ENCODE assay signal across 25 mouse cellular contexts in genomic region chr17:15193831-15194230, GRCm38 (mm10).
A peak's percentile ranks its signal among the peaks of the same experiment; 100 is the strongest.
DNase-seq lines count a peak whose midpoint lies in the region; ATAC-seq lines count a peak whose summit lies in the region.
"Had no signal": no experiment of that assay in that cellular context is flagged by ENCODE, and none has a peak within 500 bp of the region (broad histone marks: within the 10 kb centered on the region; RNA-seq: fewer than 3 reads in every experiment).

No protein-coding gene starts in this region.

- peak; percentile 13 for DNase-seq in embryonic facial prominence, embryonic 11.5 days (ENCODE audit: low spot score)
- DNase-seq in embryonic facial prominence, embryonic 10.5 days (ENCODE audit: low spot score): no peak
- DNase-seq in layer of hippocampus, adult 8-10 months (ENCODE audit: low spot score in 2 of 2): peak; percentile 50 to 51
- DNase-seq in layer of hippocampus, postnatal 25 days (ENCODE audit: extremely low spot score in 1 of 2, low spot score in 1 of 2): no peak
- no peak for DNase-seq in kidney, postnatal 4 days
- DNase-seq in right cerebral cortex, postnatal 25 days: no peak
- DNase-seq: cerebellum, adult 11 months; cerebellum, postnatal 25 days; heart, adult 2 months; kidney, adult 11 months; lung, postnatal 10 days; thymus, postnatal 25 days had no signal

- H3K4me3 ChIP-seq in embryonic facial prominence, embryonic 11.5 days (ENCODE audit: low read depth, low read length): no peak overlapping the region
- H3K4me3 ChIP-seq in embryonic facial prominence, embryonic 10.5 days: no peak overlapping the region
- no peak overlapping the region for H3K4me3 ChIP-seq in embryonic facial prominence, embryonic 15.5 days (replicated peaks)
- no peak overlapping the region for H3K4me3 ChIP-seq in stomach, embryonic 15.5 days (replicated peaks)
- H3K4me3 ChIP-seq: embryonic facial prominence, embryonic 12.5 days; heart, adult 2 months; heart, embryonic 15.5 days; left cerebral cortex, adult 2 months; limb, embryonic 12.5 days; liver, embryonic 15.5 days; megakaryocyte, embryonic 14.5 days; neural tube, embryonic 12.5 days had no signal

- H3K9ac ChIP-seq in embryonic facial prominence, embryonic 11.5 days (replicated peaks; ENCODE audit: low read length): no peak overlapping the region
- H3K9ac ChIP-seq in embryonic facial prominence, embryonic 15.5 days: no peak overlapping the region
- no peak overlapping the region for H3K9ac ChIP-seq in stomach, embryonic 15.5 days
- H3K9ac ChIP-seq: embryonic facial prominence, embryonic 12.5 days; heart, embryonic 15.5 days; limb, embryonic 12.5 days; liver, embryonic 15.5 days; neural tube, embryonic 12.5 days had no signal

- H3K27me3 ChIP-seq in embryonic facial prominence, embryonic 11.5 days (ENCODE audit: control insufficient read depth, insufficient read depth, low read length): no peaks in the 10 kb centered on the region
- H3K27me3 ChIP-seq in embryonic facial prominence, embryonic 10.5 days (replicated peaks; ENCODE audit: low read depth, poor library complexity, severe bottlenecking): peaks cover 24% of the 10 kb centered on the region
- no peaks in the 10 kb centered on the region for H3K27me3 ChIP-seq in embryonic facial prominence, embryonic 15.5 days
- no peaks in the 10 kb centered on the region; the same call in 1 of the 2 replicates for H3K27me3 ChIP-seq in stomach, embryonic 15.5 days (replicated peaks)
- H3K27me3 ChIP-seq: embryonic facial prominence, embryonic 12.5 days; limb, embryonic 12.5 days; neural tube, embryonic 12.5 days had no signal

- H3K4me1 ChIP-seq in embryonic facial prominence, embryonic 11.5 days (ENCODE audit: control insufficient read depth, insufficient read depth, low read length): 0 out of 2 replicates have a peak, but pooled peaks cover 3% of the 10 kb centered on the region
- peaks cover 47% of the 10 kb centered on the region for H3K4me1 ChIP-seq in embryonic facial prominence, embryonic 10.5 days
- peaks cover 26% of the 10 kb centered on the region for H3K4me1 ChIP-seq in embryonic facial prominence, embryonic 15.5 days
- H3K4me1 ChIP-seq in stomach, embryonic 15.5 days: peaks cover 20% of the 10 kb centered on the region; the same call in 1 of the 2 replicates
- H3K4me1 ChIP-seq: liver, embryonic 15.5 days; megakaryocyte, embryonic 14.5 days had no signal

- 59% methylated on average over 6 of the region's 6 CpGs for WGBS in embryonic facial prominence, embryonic 11.5 days
- 61% methylated on average over 6 of the region's 6 CpGs for WGBS in embryonic facial prominence, embryonic 10.5 days
- WGBS in embryonic facial prominence, embryonic 15.5 days: 31% methylated on average over 6 of the region's 6 CpGs
- WGBS in stomach, embryonic 15.5 days: 58% methylated on average over 6 of the region's 6 CpGs

- no peaks in the 10 kb centered on the region for H3K36me3 ChIP-seq in embryonic facial prominence, embryonic 11.5 days (replicated peaks; ENCODE audit: control insufficient read depth, insufficient read depth, low read depth, low read length)
- no peaks in the 10 kb centered on the region for H3K36me3 ChIP-seq in embryonic facial prominence, embryonic 10.5 days (replicated peaks)
- no peaks in the 10 kb centered on the region for H3K36me3 ChIP-seq in embryonic facial prominence, embryonic 15.5 days
- H3K36me3 ChIP-seq in stomach, embryonic 15.5 days: no peaks in the 10 kb centered on the region
- H3K36me3 ChIP-seq: embryonic facial prominence, embryonic 12.5 days; G1E; heart, embryonic 15.5 days; limb, embryonic 12.5 days; liver, embryonic 15.5 days; neural tube, embryonic 12.5 days had no signal

- ATAC-seq in embryonic facial prominence, embryonic 11.5 days (replicated peaks; ENCODE audit: insufficient number of reproducible peaks, low FRiP score, low TSS enrichment, low read depth): no peak
- no peak for ATAC-seq in embryonic facial prominence, embryonic 15.5 days (ENCODE audit: insufficient number of reproducible peaks, low FRiP score, low TSS enrichment, low read depth)
- ATAC-seq in stomach, embryonic 15.5 days (ENCODE audit: insufficient read depth, low FRiP score, low read depth): no peak
- ATAC-seq: CD4-positive, CD25-positive, alpha-beta regulatory T cell, adult 4 months; hindbrain, postnatal 0 days had no signal

- no peaks in the 10 kb centered on the region for H3K9me3 ChIP-seq in embryonic facial prominence, embryonic 11.5 days (replicated peaks; ENCODE audit: control insufficient read depth, low read length)
- H3K9me3 ChIP-seq in embryonic facial prominence, embryonic 10.5 days: no peaks in the 10 kb centered on the region
- no peaks in the 10 kb centered on the region for H3K9me3 ChIP-seq in embryonic facial prominence, embryonic 15.5 days (replicated peaks)
- no peaks in the 10 kb centered on the region for H3K9me3 ChIP-seq in stomach, embryonic 15.5 days
- H3K9me3 ChIP-seq: embryonic facial prominence, embryonic 12.5 days; G1E; heart, embryonic 15.5 days; limb, embryonic 12.5 days; liver, embryonic 15.5 days; megakaryocyte, embryonic 14.5 days; neural tube, embryonic 12.5 days had no signal

- no peak overlapping the region for H3K4me2 ChIP-seq in embryonic facial prominence, embryonic 11.5 days (ENCODE audit: low read depth, low read length)
- H3K4me2 ChIP-seq in embryonic facial prominence, embryonic 15.5 days (replicated peaks): no peak overlapping the region
- H3K4me2 ChIP-seq in stomach, embryonic 15.5 days: no peak overlapping the region
- H3K4me2 ChIP-seq: embryonic facial prominence, embryonic 12.5 days; heart, embryonic 15.5 days; limb, embryonic 12.5 days; liver, embryonic 15.5 days; neural tube, embryonic 12.5 days had no signal

- no peak overlapping the region for H3K27ac ChIP-seq in embryonic facial prominence, embryonic 11.5 days (replicated peaks; ENCODE audit: low read depth, low read length)
- H3K27ac ChIP-seq in embryonic facial prominence, embryonic 10.5 days (replicated peaks): no peak overlapping the region
- 0 out of 2 replicates have a peak overlapping the region, but pooled peaks have one; percentile 17 for H3K27ac ChIP-seq in embryonic facial prominence, embryonic 15.5 days (replicated peaks)
- H3K27ac ChIP-seq in stomach, embryonic 15.5 days: peak overlapping the region; percentile 41; the same call in 1 of the 2 replicates
- H3K27ac ChIP-seq: heart, adult 2 months; heart, embryonic 15.5 days; hindbrain, postnatal 0 days; kidney, postnatal 0 days; left cerebral cortex, adult 2 months; liver, embryonic 15.5 days; neural tube, embryonic 12.5 days had no signal

Comparison
In these comparisons a context has a peak if more than half of its experiments do, and no peak if none do; other contexts are left out.
1. DNase-seq: peak in embryonic facial prominence, embryonic 11.5 days (single experiment) and layer of hippocampus, adult 8-10 months (2 of 2); none in embryonic facial prominence, embryonic 10.5 days (single experiment), layer of hippocampus, postnatal 25 days (0 of 2), kidney, postnatal 4 days (0 of 2) and right cerebral cortex, postnatal 25 days (single experiment).
2. H3K27ac ChIP-seq: peak in embryonic facial prominence, embryonic 15.5 days (single experiment) and stomach, embryonic 15.5 days (single experiment); none in embryonic facial prominence, embryonic 11.5 days (single experiment) and embryonic facial prominence, embryonic 10.5 days (single experiment).